8 mouse cellular contexts compared by ENCODE assay signal in genomic region chr1:36473211-36473780, GRCm38 (mm10). TPM values are rescaled to one million over a fixed set of nuclear protein-coding genes. Genes with fewer than 3 reads are reported as not detected.
DNase-seq lines count a peak whose midpoint lies in the region; ATAC-seq and TF ChIP-seq lines count a peak whose summit lies in the region.

No protein-coding gene starts in this region.

- no peak for TF ChIP-seq POLR2A in cerebellum, adult 2 months (IDR thresholded peaks at IDR 0.05; ENCODE audit: borderline replicate concordance, insufficient read depth, low read length)

- no peak for ATAC-seq in cerebellum, adult (ENCODE audit: insufficient number of reproducible peaks, low FRiP score, low TSS enrichment)
- ATAC-seq in liver, embryonic 11.5 days (replicated peaks; ENCODE audit: low FRiP score), result no peak
- ATAC-seq in stomach, embryonic 15.5 days (ENCODE audit: insufficient read depth, low FRiP score, low read depth), result no peak

- H3K9me3 ChIP-seq in liver, embryonic 11.5 days (ENCODE audit: control insufficient read depth, low read length), result no peaks in the 10 kb centered on the region
- H3K9me3 ChIP-seq in stomach, embryonic 15.5 days, result no peaks in the 10 kb centered on the region

- H3K4me2 ChIP-seq in liver, embryonic 11.5 days, result peak overlapping the region; percentile 41
- peak overlapping the region; percentile 90 for H3K4me2 ChIP-seq in stomach, embryonic 15.5 days

- peaks cover 24% of the 10 kb centered on the region for H3K4me1 ChIP-seq in cerebellum, adult 2 months (ENCODE audit: control insufficient read depth, insufficient read depth, low read length)
- H3K4me1 ChIP-seq in liver, embryonic 11.5 days (replicated peaks; ENCODE audit: control insufficient read depth, insufficient read depth, low read length), result peaks cover 41% of the 10 kb centered on the region
- H3K4me1 ChIP-seq in stomach, embryonic 15.5 days, result peaks cover 52% of the 10 kb centered on the region

- no peaks in the 10 kb centered on the region for H3K36me3 ChIP-seq in liver, embryonic 11.5 days (ENCODE audit: control insufficient read depth, insufficient read depth, low read length)
- no peaks in the 10 kb centered on the region for H3K36me3 ChIP-seq in stomach, embryonic 15.5 days

- peak overlapping the region; percentile 88 for H3K4me3 ChIP-seq in cerebellum, adult 2 months (replicated peaks; ENCODE audit: insufficient read depth, low read depth, low read length)
- 0 out of 2 replicates have a peak overlapping the region, but pooled peaks have one; percentile 69 for H3K4me3 ChIP-seq in liver, embryonic 11.5 days (ENCODE audit: low read depth, low read length)
- H3K4me3 ChIP-seq in stomach, embryonic 15.5 days (replicated peaks), result peak overlapping the region; percentile 69

- WGBS in cerebellum, adult 2 months, result 11% methylated on average over 10 of the region's 10 CpGs
- WGBS in liver, embryonic 11.5 days, result 68% methylated on average over 10 of the region's 10 CpGs
- 59% methylated on average over 10 of the region's 10 CpGs for WGBS in stomach, embryonic 15.5 days

- peak overlapping the region; percentile 61 for H3K27ac ChIP-seq in cerebellum, adult 2 months (ENCODE audit: insufficient read depth, low read length)
- H3K27ac ChIP-seq in liver, embryonic 11.5 days (ENCODE audit: low read depth, low read length), result no peak overlapping the region
- no peak overlapping the region for H3K27ac ChIP-seq in stomach, embryonic 15.5 days

- DNase-seq in cerebellum, adult 2 months, result peak in 1 of 2 experiments; percentile 56
- peak; percentile 29 to 32 for DNase-seq in spleen, postnatal 36 days (ENCODE audit: low spot score in 2 of 2)
- DNase-seq in spleen, postnatal 4 days (ENCODE audit: low spot score in 2 of 2), result no peak
- DNase-seq in liver, embryonic 11.5 days (ENCODE audit: low spot score), result no peak
- no peak for DNase-seq in spleen, postnatal 14 days (ENCODE audit: low spot score in 2 of 2)
- DNase-seq in retina, postnatal 1 day, result no peak

- H3K27me3 ChIP-seq in cerebellum, adult 2 months (ENCODE audit: control insufficient read depth, insufficient read depth, low read length), result no peaks in the 10 kb centered on the region
- 0 out of 2 replicates have a peak, but pooled peaks cover 5% of the 10 kb centered on the region for H3K27me3 ChIP-seq in liver, embryonic 11.5 days (replicated peaks; ENCODE audit: control insufficient read depth, insufficient read depth, low read length)
- no peaks in the 10 kb centered on the region for H3K27me3 ChIP-seq in stomach, embryonic 15.5 days (replicated peaks)

- H3K9ac ChIP-seq in liver, embryonic 11.5 days (ENCODE audit: low read depth, low read length), result no peak overlapping the region
- H3K9ac ChIP-seq in stomach, embryonic 15.5 days, result 0 out of 2 replicates have a peak overlapping the region, but pooled peaks have one; percentile 4

- no peak for TF ChIP-seq CTCF in cerebellum, adult 2 months (IDR thresholded peaks at IDR 0.05; ENCODE audit: borderline replicate concordance, insufficient read depth, low read depth, low read length)

RNA-seq across cellular contexts. Expression of gene Cnnm4, which starts 1.9 kb away (rescaled TPM):
- polyA plus RNA-seq in cerebellum, adult 2 months (2012; rRNA removed), result 12.2 and 14.6 TPM in 2 replicates
- polyA plus RNA-seq in liver, embryonic 11.5 days (2014; fragmentation: Nextera tagmentation; extraction: Ambion mirVana), result 5.9 and 6.4 TPM in 2 replicates
- polyA plus RNA-seq in stomach, embryonic 15.5 days (2015; fragmentation: Nextera tagmentation; extraction: Ambion mirVana), result 17.7 and 17.9 TPM in 2 replicates

RNA-seq across cellular contexts. Expression of gene Lman2l, which starts 28.2 kb away (rescaled TPM):
- polyA plus RNA-seq in cerebellum, adult 2 months (2012; rRNA removed), result 37.9 and 41.9 TPM in 2 replicates
- polyA plus RNA-seq in liver, embryonic 11.5 days (2014; fragmentation: Nextera tagmentation; extraction: Ambion mirVana), result 18.1 and 18.7 TPM in 2 replicates
- polyA plus RNA-seq in stomach, embryonic 15.5 days (2015; fragmentation: Nextera tagmentation; extraction: Ambion mirVana), result 41.8 and 42.1 TPM in 2 replicates

RNA-seq across cellular contexts. Expression of gene Cnnm3, which starts 38.4 kb away (rescaled TPM):
- polyA plus RNA-seq in cerebellum, adult 2 months (2012; rRNA removed), result 46.2 and 48.7 TPM in 2 replicates
- 3.3 and 3.8 TPM in 2 replicates for polyA plus RNA-seq in liver, embryonic 11.5 days (2014; fragmentation: Nextera tagmentation; extraction: Ambion mirVana)
- polyA plus RNA-seq in stomach, embryonic 15.5 days (2015; fragmentation: Nextera tagmentation; extraction: Ambion mirVana), result 3.6 and 4.3 TPM in 2 replicates

Comparison
In these comparisons a context has a peak if more than half of its experiments do, and no peak if none do; other contexts are left out.
1. DNase-seq: peak in spleen, postnatal 36 days (2 of 2); none in spleen, postnatal 4 days (0 of 2), liver, embryonic 11.5 days (single experiment), spleen, postnatal 14 days (0 of 2) and retina, postnatal 1 day (single experiment).
2. Peak in every context shown above with its lines, with median percentiles within 50 percentile points of each other: H3K4me3 ChIP-seq.